33 mouse cellular contexts compared by ENCODE assay signal in genomic region chr11:95254165-95254564, GRCm38 (mm10). TPM values are rescaled to one million over a fixed set of nuclear protein-coding genes. Genes with fewer than 3 reads are reported as not detected.
A peak's percentile ranks its signal among the peaks of the same experiment; 100 is the strongest.
DNase-seq lines count a peak whose midpoint lies in the region; ATAC-seq lines count a peak whose summit lies in the region.
"Had no signal": no experiment of that assay in that cellular context is flagged by ENCODE, and none has a peak within 500 bp of the region (broad histone marks: within the 10 kb centered on the region; RNA-seq: fewer than 3 reads in every experiment).

No protein-coding gene starts in this region.

- DNase-seq in left cerebral cortex, postnatal 4 days: peak; percentile 83
- no peak for DNase-seq in left cerebral cortex, adult 11 months (ENCODE audit: low spot score)
- DNase-seq in thymus, postnatal 14 days: peak; percentile 32
- DNase-seq in thymus, postnatal 25 days: no peak
- DNase-seq in lung, postnatal 10 days: no peak
- DNase-seq: adrenal gland, postnatal 14 days; cerebellum, adult 18-20 months; cerebellum, postnatal 36 days; embryo, embryonic 11 days; forebrain, postnatal 0 days; gastrocnemius, postnatal 10 days; heart, adult 2 months; heart, postnatal 10 days; kidney, adult 9 months; kidney, postnatal 10 days; layer of hippocampus, postnatal 36 days; liver; lung, adult 2 months; lung, postnatal 14 days; midbrain, embryonic 14.5 days; right cerebral cortex, adult 18-20 months; thymus, adult 2 months had no signal

- H3K4me3 ChIP-seq in forebrain, embryonic 13.5 days: no peak overlapping the region
- no peak overlapping the region for H3K4me3 ChIP-seq in forebrain, embryonic 12.5 days (replicated peaks)
- H3K4me3 ChIP-seq: embryonic facial prominence, embryonic 12.5 days; forebrain, embryonic 10.5 days; heart, adult 2 months; heart, embryonic 13.5 days had no signal

- no peak for ATAC-seq in forebrain, embryonic 13.5 days
- ATAC-seq in forebrain, embryonic 12.5 days (ENCODE audit: low FRiP score): no peak
- peak; percentile 35 for ATAC-seq in megakaryocyte progenitor cell, adult 5-6 weeks (replicated peaks; ENCODE audit: poor library complexity)
- ATAC-seq: CD4-positive, CD25-positive, alpha-beta regulatory T cell, adult 4 months; forebrain, postnatal 0 days; intestine, postnatal 0 days had no signal

- no peaks in the 10 kb centered on the region for H3K36me3 ChIP-seq in forebrain, embryonic 13.5 days (ENCODE audit: poor library complexity, severe bottlenecking)
- no peaks in the 10 kb centered on the region for H3K36me3 ChIP-seq in forebrain, embryonic 12.5 days (replicated peaks)
- H3K36me3 ChIP-seq: embryonic facial prominence, embryonic 12.5 days; forebrain, embryonic 10.5 days; heart, embryonic 13.5 days had no signal

- no peaks in the 10 kb centered on the region for H3K9me3 ChIP-seq in forebrain, embryonic 13.5 days (replicated peaks)
- no peaks in the 10 kb centered on the region for H3K9me3 ChIP-seq in forebrain, embryonic 12.5 days
- H3K9me3 ChIP-seq: embryonic facial prominence, embryonic 12.5 days; forebrain, embryonic 10.5 days; heart, embryonic 13.5 days had no signal

- H3K27me3 ChIP-seq in forebrain, embryonic 13.5 days: peaks cover 20% of the 10 kb centered on the region
- H3K27me3 ChIP-seq in forebrain, embryonic 12.5 days: peaks cover 26% of the 10 kb centered on the region

- peaks cover 10% of the 10 kb centered on the region for H3K4me1 ChIP-seq in forebrain, embryonic 13.5 days
- peaks cover 9% of the 10 kb centered on the region for H3K4me1 ChIP-seq in forebrain, embryonic 12.5 days

- no peak overlapping the region for H3K4me2 ChIP-seq in forebrain, embryonic 13.5 days
- H3K4me2 ChIP-seq in forebrain, embryonic 12.5 days: no peak overlapping the region
- H3K4me2 ChIP-seq: embryonic facial prominence, embryonic 12.5 days; heart, embryonic 13.5 days had no signal

- 0 out of 2 replicates have a peak overlapping the region, but pooled peaks have one; percentile 0 for H3K9ac ChIP-seq in forebrain, embryonic 13.5 days
- H3K9ac ChIP-seq in forebrain, embryonic 12.5 days: no peak overlapping the region
- H3K9ac ChIP-seq: embryonic facial prominence, embryonic 12.5 days; forebrain, postnatal 0 days; heart, embryonic 13.5 days; liver, embryonic 14.5 days had no signal

- intact Hi-C loops in left cerebral cortex, postnatal 4 days (cut with DNase I): loop anchor here (10.0 kb wide), 2 partner anchors 209 to 269 kb away; partner anchors contain the start of gene Pdk2

- WGBS in forebrain, embryonic 13.5 days: 78% methylated on average over 8 of the region's 8 CpGs
- 91% methylated on average over 8 of the region's 8 CpGs for WGBS in forebrain, embryonic 12.5 days

- H3K27ac ChIP-seq in forebrain, embryonic 13.5 days: no peak overlapping the region
- no peak overlapping the region for H3K27ac ChIP-seq in forebrain, embryonic 12.5 days
- H3K27ac ChIP-seq: embryonic facial prominence, embryonic 12.5 days; forebrain, embryonic 10.5 days; heart, adult 2 months; heart, embryonic 13.5 days; liver, embryonic 14.5 days had no signal

RNA-seq across cellular contexts. Expression of gene Tac4, which starts 7.2 kb away (rescaled TPM):
- polyA plus RNA-seq in forebrain, embryonic 13.5 days (2015; fragmentation: Nextera tagmentation; extraction: Ambion mirVana): not detected in 2 replicates
- polyA plus RNA-seq in forebrain, embryonic 12.5 days (2016; fragmentation: Nextera tagmentation; extraction: Ambion mirVana): 0.20 TPM in 1 of 2 replicates, not detected in the other
- total RNA-seq in left cerebral cortex, postnatal 4 days (2021): not detected
- total RNA-seq in megakaryocyte progenitor cell, adult 5-6 weeks (2015): not detected in 2 replicates
- not detected in 2 replicates for total RNA-seq in megakaryocyte progenitor cell, adult 5-6 weeks (2017)
- total RNA-seq: adrenal gland, postnatal 14 days; forebrain, postnatal 0 days; gastrocnemius, postnatal 10 days; heart, adult 2 months; heart, postnatal 10 days; layer of hippocampus, postnatal 36 days; left cerebral cortex, postnatal 10 days; neutrophil, adult 5-6 weeks had no signal
- polyA plus RNA-seq: CD4-positive, CD25-positive, alpha-beta regulatory T cell, adult 4 months; forebrain, embryonic 10.5 days; forebrain, postnatal 0 days; heart, embryonic 13.5 days; intestine, postnatal 0 days; midbrain, embryonic 14.5 days had no signal

RNA-seq across cellular contexts. Expression of gene Kat7, which starts 55.9 kb away (rescaled TPM):
- 66.0 and 77.5 TPM in 2 replicates for polyA plus RNA-seq in forebrain, embryonic 13.5 days (2015; fragmentation: Nextera tagmentation; extraction: Ambion mirVana)
- polyA plus RNA-seq in forebrain, embryonic 12.5 days (2016; fragmentation: Nextera tagmentation; extraction: Ambion mirVana): 83.9 and 92.1 TPM in 2 replicates
- total RNA-seq in left cerebral cortex, postnatal 4 days (2021): 10 to 100 TPM; 70.2 to 72.0 TPM
- total RNA-seq in megakaryocyte progenitor cell, adult 5-6 weeks (2015): 99.1 and 111 TPM in 2 replicates
- 70.8 and 73.3 TPM in 2 replicates for total RNA-seq in megakaryocyte progenitor cell, adult 5-6 weeks (2017)

Comparison
In these comparisons a context has a peak if more than half of its experiments do, and no peak if none do; other contexts are left out.
1. DNase-seq: peak in left cerebral cortex, postnatal 4 days (single experiment) and thymus, postnatal 14 days (single experiment); none in left cerebral cortex, adult 11 months (single experiment), thymus, postnatal 25 days (single experiment) and lung, postnatal 10 days (single experiment).